Mouse (Mus musculus) bone marrow, adult 2 months (tissue): Measurements from ENCODE around the gene Adgra3.

ENCODE experiments used
- CTCF ChIP-seq: fragments of 200-500 bp; IDR thresholded peaks from 2 replicates; pipeline ENCODE4 v1.5.1; 2011; ENCODE audit warnings: low read length, control low read depth; ENCODE audit not compliant: control insufficient read depth, insufficient read depth
- POLR2A ChIP-seq: fragments of 200-500 bp; IDR thresholded peaks from 2 replicates; pipeline ENCODE4 v1.6.1; 2011; ENCODE audit warnings: low read depth, mild to moderate bottlenecking, control low read depth, low read length, borderline replicate concordance; ENCODE audit not compliant: control insufficient read depth

DNA sequence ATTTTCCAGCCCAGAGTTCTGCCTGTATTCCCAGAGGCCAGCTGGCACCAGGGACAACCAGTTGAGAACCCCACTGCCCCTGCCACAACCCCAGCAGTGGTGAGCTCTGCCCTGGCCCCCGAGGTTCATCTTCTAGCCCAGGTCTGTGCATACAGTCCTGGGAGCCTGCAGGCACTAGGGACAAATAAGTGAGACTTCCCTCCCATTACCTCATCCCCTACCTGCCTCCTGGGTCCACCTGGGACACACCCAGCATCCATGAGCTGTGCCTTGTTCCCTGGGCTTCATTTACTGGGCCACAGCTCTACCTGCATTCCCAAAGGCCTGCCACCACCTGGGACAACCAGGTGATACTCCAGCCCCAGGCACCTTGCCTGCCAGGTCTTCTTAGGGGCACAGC lies 122.5 kb downstream of the Adgra3 start:
- TF ChIP-seq CTCF (no peak), POLR2A (no peak)
